Mouse (Mus musculus) cerebellum, postnatal 4 days (tissue): ENCODE results near the gene Setd7.

Source experiments
- DNase-seq, 2 experiments: peaks; one replicate each; pipeline ENCODE4 v3.0.0; 2022; ENCODE audit warnings: low spot score in 2 of 2, mixed read lengths in 1 of 2

Setd7 gene

DNA sequence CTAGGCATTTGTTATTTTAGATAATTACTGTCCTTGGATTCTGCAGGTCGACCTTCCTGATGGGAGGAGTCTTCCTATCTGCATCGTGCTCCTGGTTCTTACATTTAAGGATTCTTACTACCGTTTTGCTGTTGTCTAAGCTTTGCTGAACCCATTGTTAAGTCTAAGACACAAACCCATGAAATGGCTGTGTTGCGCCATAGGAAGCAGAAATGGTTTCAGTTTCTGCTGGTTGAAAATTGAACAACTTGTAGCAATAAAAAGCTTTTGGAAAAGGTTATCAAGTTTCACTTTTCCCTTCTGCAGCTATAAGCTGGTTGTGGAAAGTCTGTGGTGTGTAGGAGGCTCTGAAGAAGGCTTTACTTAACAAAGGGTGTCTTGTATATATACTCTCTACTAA lies 85.0 kb downstream of the Setd7 start:
- DNase-seq: no peak

- DNase-seq: no peak
Observed at GRCm38 (mm10) chr3:51468530-51468929, 92.1 kb downstream of the Setd7 start.
